ENCODE assay signal across 33 mouse cellular contexts in genomic region chr8:80002313-80002712, GRCm38 (mm10).
"Had no signal": no experiment of that assay in that cellular context is flagged by ENCODE, and none has a peak within 500 bp of the region (broad histone marks: within the 10 kb centered on the region; RNA-seq: fewer than 3 reads in every experiment).

No protein-coding gene starts in this region.

- H3K9me3 ChIP-seq: heart, embryonic 10.5 days; heart, embryonic 12.5 days; heart, embryonic 13.5 days; heart, embryonic 15.5 days; hindbrain, embryonic 10.5 days; hindbrain, embryonic 12.5 days; hindbrain, embryonic 13.5 days; hindbrain, embryonic 15.5 days; kidney, embryonic 15.5 days had no signal

- H3K27me3 ChIP-seq: heart, embryonic 12.5 days; heart, embryonic 13.5 days; heart, embryonic 15.5 days; hindbrain, embryonic 12.5 days; hindbrain, embryonic 13.5 days; hindbrain, embryonic 15.5 days; kidney, embryonic 15.5 days had no signal

- H3K4me3 ChIP-seq: heart, embryonic 10.5 days; heart, embryonic 12.5 days; heart, embryonic 13.5 days; heart, embryonic 15.5 days; hindbrain, embryonic 10.5 days; hindbrain, embryonic 12.5 days; hindbrain, embryonic 13.5 days; hindbrain, embryonic 15.5 days; kidney, embryonic 15.5 days; layer of hippocampus, adult 2 months; left cerebral cortex, adult 2 months had no signal

- H3K36me3 ChIP-seq: heart, embryonic 10.5 days; heart, embryonic 12.5 days; heart, embryonic 13.5 days; heart, embryonic 15.5 days; hindbrain, embryonic 10.5 days; hindbrain, embryonic 12.5 days; hindbrain, embryonic 13.5 days; hindbrain, embryonic 15.5 days; kidney, embryonic 15.5 days had no signal

- H3K4me2 ChIP-seq: heart, embryonic 11.5 days; heart, embryonic 12.5 days; heart, embryonic 13.5 days; heart, embryonic 15.5 days; hindbrain, embryonic 12.5 days; hindbrain, embryonic 13.5 days; hindbrain, embryonic 14.5 days; hindbrain, embryonic 15.5 days; kidney, embryonic 15.5 days had no signal

- H3K27ac ChIP-seq: heart, embryonic 10.5 days; heart, embryonic 13.5 days; heart, embryonic 15.5 days; hindbrain, embryonic 10.5 days; hindbrain, embryonic 12.5 days; hindbrain, embryonic 13.5 days; hindbrain, embryonic 14.5 days; hindbrain, embryonic 15.5 days; hindbrain, postnatal 0 days; kidney, embryonic 15.5 days; kidney, postnatal 0 days; layer of hippocampus, adult 2 months; left cerebral cortex, adult 2 months had no signal

- H3K9ac ChIP-seq: heart, embryonic 12.5 days; heart, embryonic 13.5 days; heart, embryonic 15.5 days; hindbrain, embryonic 12.5 days; hindbrain, embryonic 13.5 days; hindbrain, embryonic 14.5 days; hindbrain, embryonic 15.5 days; kidney, embryonic 15.5 days had no signal

- ATAC-seq: hindbrain, embryonic 16.5 days; hindbrain, postnatal 0 days; inflammation-experienced regulatory T-cells, adult 6 months had no signal

- H3K4me1 ChIP-seq: heart, embryonic 10.5 days; heart, embryonic 12.5 days; heart, embryonic 15.5 days; hindbrain, embryonic 10.5 days; hindbrain, embryonic 12.5 days; hindbrain, embryonic 13.5 days; hindbrain, embryonic 15.5 days; kidney, embryonic 15.5 days had no signal

- DNase-seq: heart, postnatal 10 days; heart, postnatal 14 days; heart, postnatal 36 days; heart, postnatal 4 days; kidney, adult 11 months; kidney, adult 18-20 months; kidney, adult 2 months; kidney, adult 8-10 months; kidney, adult 9 months; kidney, postnatal 10 days; kidney, postnatal 14 days; kidney, postnatal 25 days; kidney, postnatal 36 days; kidney, postnatal 4 days; layer of hippocampus, adult 9-11 months; layer of hippocampus, postnatal 36 days had no signal
